9 mouse cellular contexts compared by ENCODE assay signal in the genomic region with DNA sequence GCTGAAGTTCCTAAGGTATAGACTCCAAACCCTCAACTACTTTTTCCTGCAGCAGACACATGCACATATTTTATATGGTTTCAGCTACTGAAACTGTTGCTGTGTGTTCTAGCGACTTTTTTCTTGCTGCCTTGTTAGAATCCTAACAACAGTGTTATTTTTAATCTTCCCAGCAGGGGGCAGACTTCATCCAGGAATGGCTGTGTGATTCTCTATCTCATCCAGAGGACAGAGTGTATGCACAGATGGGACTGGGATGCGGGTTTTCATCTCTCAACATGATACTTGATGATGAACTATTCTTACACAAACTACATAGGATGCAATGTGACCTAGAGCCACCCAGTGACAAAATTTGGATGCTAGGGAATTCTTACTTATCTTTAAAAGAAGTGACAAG. TPM values are rescaled to one million over a fixed set of nuclear protein-coding genes. Genes with fewer than 3 reads are reported as not detected.
DNase-seq lines count a peak whose midpoint lies in the region; ATAC-seq and TF ChIP-seq lines count a peak whose summit lies in the region.
"Had no signal": no experiment of that assay in that cellular context is flagged by ENCODE, and none has a peak within 500 bp of the region (broad histone marks: within the 10 kb centered on the region; RNA-seq: fewer than 3 reads in every experiment).

No protein-coding gene starts in this region.

- H3K9ac ChIP-seq in liver, adult 2 months (ENCODE audit: low read depth, low read length) = no peak overlapping the region
- no peak overlapping the region for H3K9ac ChIP-seq in liver, embryonic 12.5 days
- H3K9ac ChIP-seq in hindbrain, embryonic 13.5 days = no peak overlapping the region
- H3K9ac ChIP-seq: neural tube, embryonic 12.5 days had no signal

- H3K4me2 ChIP-seq in liver, embryonic 12.5 days = no peak overlapping the region
- H3K4me2 ChIP-seq in hindbrain, embryonic 13.5 days = no peak overlapping the region
- H3K4me2 ChIP-seq: neural tube, embryonic 12.5 days had no signal

- no peak for TF ChIP-seq POLR2A in liver, adult 2 months (IDR thresholded peaks at IDR 0.05; ENCODE audit: extremely low read depth, insufficient read depth, low read length)

- no peaks in the 10 kb centered on the region for H3K9me3 ChIP-seq in liver, embryonic 12.5 days (replicated peaks)
- H3K9me3 ChIP-seq in hindbrain, embryonic 13.5 days = no peaks in the 10 kb centered on the region
- H3K9me3 ChIP-seq: neural tube, embryonic 12.5 days had no signal

- TF ChIP-seq CTCF in liver, adult 2 months (IDR thresholded peaks at IDR 0.05; ENCODE audit: low read depth, low read length) = peak; percentile 35

- H3K79me2 ChIP-seq in liver, adult 2 months (ENCODE audit: control insufficient read depth, insufficient read depth, low read length) = no peaks in the 10 kb centered on the region

- H3K27me3 ChIP-seq in liver, adult 2 months (ENCODE audit: control insufficient read depth, insufficient read depth, low read length) = no peaks in the 10 kb centered on the region
- H3K27me3 ChIP-seq in liver, embryonic 12.5 days (replicated peaks) = no peaks in the 10 kb centered on the region
- H3K27me3 ChIP-seq in hindbrain, embryonic 13.5 days = no peaks in the 10 kb centered on the region
- H3K27me3 ChIP-seq: neural tube, embryonic 12.5 days had no signal

- WGBS in liver, adult 2 months = 24% methylated on average over 2 of the region's 2 CpGs
- 17% methylated on average over 2 of the region's 2 CpGs for WGBS in liver, embryonic 12.5 days (ENCODE audit: insufficient replicate concordance)
- WGBS in hindbrain, embryonic 13.5 days = 26% methylated on average over 2 of the region's 2 CpGs

- no peak overlapping the region for H3K4me3 ChIP-seq in liver, adult 2 months (ENCODE audit: insufficient read depth, low read depth, low read length)
- no peak overlapping the region for H3K4me3 ChIP-seq in liver, embryonic 12.5 days
- no peak overlapping the region for H3K4me3 ChIP-seq in hindbrain, embryonic 13.5 days
- H3K4me3 ChIP-seq: neural tube, embryonic 12.5 days had no signal

- no peaks in the 10 kb centered on the region for H3K4me1 ChIP-seq in liver, adult 2 months (ENCODE audit: control insufficient read depth, insufficient read depth, low read length)
- no peaks in the 10 kb centered on the region for H3K4me1 ChIP-seq in liver, embryonic 12.5 days
- 0 out of 2 replicates have a peak, but pooled peaks cover 7% of the 10 kb centered on the region for H3K4me1 ChIP-seq in hindbrain, embryonic 13.5 days (replicated peaks)
- H3K4me1 ChIP-seq: neural tube, embryonic 12.5 days had no signal

- no peaks in the 10 kb centered on the region for H3K36me3 ChIP-seq in liver, adult 2 months (ENCODE audit: control insufficient read depth, insufficient read depth, low read length)
- H3K36me3 ChIP-seq in liver, embryonic 12.5 days = no peaks in the 10 kb centered on the region
- no peaks in the 10 kb centered on the region for H3K36me3 ChIP-seq in hindbrain, embryonic 13.5 days
- H3K36me3 ChIP-seq: neural tube, embryonic 12.5 days had no signal

- intact Hi-C loops in left cerebral cortex, postnatal 25 days (cut with DNase I) = loop anchor here (1.0 to 2.0 kb wide), 3 partner anchors 270 to 482 kb away; no protein-coding TSS in a partner anchor

- DNase-seq in liver, adult 2 months (ENCODE audit: extremely low read depth, low read depth, low spot score) = peak; percentile 31
- DNase-seq in ZHBTc4 (ENCODE audit: low read depth, low spot score) = peak; percentile 78
- DNase-seq in embryo, embryonic 11 days = peak; percentile 80
- peak; percentile 84 to 93 for DNase-seq in left cerebral cortex, postnatal 25 days (ENCODE audit: low spot score in 2 of 2)
- peak; percentile 42 for DNase-seq in neural tube, embryonic 10.5 days (ENCODE audit: extremely low spot score, low spot score)

- no peak overlapping the region for H3K27ac ChIP-seq in liver, adult 2 months (replicated peaks; ENCODE audit: insufficient read depth, low read depth, low read length)
- H3K27ac ChIP-seq in liver, embryonic 12.5 days = no peak overlapping the region
- no peak overlapping the region for H3K27ac ChIP-seq in hindbrain, embryonic 13.5 days
- H3K27ac ChIP-seq: neural tube, embryonic 12.5 days had no signal

- no peak for ATAC-seq in liver, embryonic 12.5 days
- peak; percentile 54; the same call in 1 of the 2 replicates for ATAC-seq in hindbrain, embryonic 13.5 days (ENCODE audit: low FRiP score)
- ATAC-seq in erythroid progenitor cell, adult 5-6 weeks (replicated peaks; ENCODE audit: low FRiP score, poor library complexity, severe bottlenecking) = no peak

RNA-seq across cellular contexts. Expression of a gene that starts 50.5 kb away (rescaled TPM):
- total RNA-seq in liver, adult 2 months (2014; rRNA removed) = 3.5 and 6.0 TPM in 2 replicates
- polyA plus RNA-seq in liver, adult 2 months (2012; rRNA removed) = 3.9 and 4.5 TPM in 2 replicates
- 12.3 and 12.9 TPM in 2 replicates for polyA plus RNA-seq in liver, embryonic 12.5 days (2016; fragmentation: Nextera tagmentation; extraction: Ambion mirVana)
- 67.9 and 72.9 TPM in 2 replicates for polyA plus RNA-seq in hindbrain, embryonic 13.5 days (2015; fragmentation: Nextera tagmentation; extraction: Ambion mirVana)
- 10 to 100 TPM; 11.7 to 13.1 TPM for total RNA-seq in left cerebral cortex, postnatal 25 days (2021)
- not detected in 2 replicates for total RNA-seq in erythroid progenitor cell, adult 5-6 weeks (2015; ENCODE audit: low replicate concordance)
- not detected in 2 replicates for total RNA-seq in erythroid progenitor cell, adult 5-6 weeks (2017; ENCODE audit: low replicate concordance)

RNA-seq across cellular contexts. Expression of a gene that starts 54.0 kb away (rescaled TPM):
- 0.46 and 0.54 TPM in 2 replicates for total RNA-seq in liver, adult 2 months (2014; rRNA removed)
- 0.68 and 0.84 TPM in 2 replicates for polyA plus RNA-seq in liver, adult 2 months (2012; rRNA removed)
- 6.1 and 9.9 TPM in 2 replicates for polyA plus RNA-seq in liver, embryonic 12.5 days (2016; fragmentation: Nextera tagmentation; extraction: Ambion mirVana)
- 5.4 and 6.1 TPM in 2 replicates for polyA plus RNA-seq in hindbrain, embryonic 13.5 days (2015; fragmentation: Nextera tagmentation; extraction: Ambion mirVana)
- 10 to 100 TPM; 13.9 to 15.2 TPM for total RNA-seq in left cerebral cortex, postnatal 25 days (2021)
- not detected in 2 replicates for total RNA-seq in erythroid progenitor cell, adult 5-6 weeks (2015; ENCODE audit: low replicate concordance)
- total RNA-seq in erythroid progenitor cell, adult 5-6 weeks (2017; ENCODE audit: low replicate concordance) = not detected in 2 replicates

Comparison
In these comparisons a context has a peak if more than half of its experiments do, and no peak if none do; other contexts are left out.
1. DNase-seq: peak in every context shown above with its lines; median percentile 88 in left cerebral cortex, postnatal 25 days; 80 in embryo, embryonic 11 days; 78 in ZHBTc4; 42 in neural tube, embryonic 10.5 days; 31 in liver, adult 2 months.